Mouse (Mus musculus): ENCODE data around the gene 2210016F16Rik.

GRCm38 (mm10) chr13:58384371-58384770 is 654 bp downstream of the 2210016F16Rik start:
- TF ChIP-seq CTCF (IDR thresholded peaks at IDR 0.05; ENCODE audit: control insufficient read depth, insufficient read depth, insufficient read length) (no peak), FOSL1 (IDR thresholded peaks at IDR 0.05; ENCODE audit: insufficient read depth, low read length, poor library complexity, severe bottlenecking) (no peak), USF1 (IDR thresholded peaks at IDR 0.05; ENCODE audit: low read depth) (no peak), MYOG (IDR thresholded peaks at IDR 0.05; ENCODE audit: control insufficient read depth, extremely low read depth, insufficient read length) (no peak), MAX (IDR thresholded peaks at IDR 0.05) (no peak), MYOD1 (IDR thresholded peaks at IDR 0.05; ENCODE audit: control insufficient read depth, insufficient read length, low read depth) (no peak), CEBPB (IDR thresholded peaks at IDR 0.05; ENCODE audit: low read depth) (no peak)
